Mouse (Mus musculus): ENCODE data around the gene Doxl2. TPM values are rescaled to one million over a fixed set of nuclear protein-coding genes. Genes with fewer than 3 reads are reported as not detected.

Gene Doxl2
- not detected in 2 replicates for polyA plus RNA-seq (2012; rRNA removed)

DNA sequence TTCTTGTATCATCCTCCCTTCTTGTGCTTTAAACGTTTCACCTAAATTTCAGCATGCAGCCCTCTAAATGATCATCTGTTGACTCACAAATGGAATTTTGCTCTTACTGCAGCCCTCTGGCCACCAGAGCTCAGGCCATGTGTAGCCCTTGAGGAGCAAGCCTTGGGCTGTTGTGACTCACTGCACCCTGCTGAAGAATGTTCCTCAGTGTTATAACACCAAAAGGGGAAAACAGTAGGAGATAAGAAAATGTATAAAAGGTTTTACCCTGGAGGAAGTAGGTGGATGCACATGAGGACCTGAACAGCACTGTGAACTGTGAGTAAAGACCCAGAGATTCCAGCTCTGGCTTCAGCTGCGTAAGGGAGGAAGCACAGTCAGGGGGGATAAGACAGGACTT is at the start of gene Doxl2:
Doxl2 (plus strand) TSS at position 301 of the 400 bp plus-strand sequence.

GRCm38 (mm10) chr6:48929595-48929994 is 45.2 kb upstream of the Doxl2 start, which contains the start of gene 1600015I10Rik:
TSS of gene 1600015I10Rik (plus strand) at chr6:48929895.

DNA sequence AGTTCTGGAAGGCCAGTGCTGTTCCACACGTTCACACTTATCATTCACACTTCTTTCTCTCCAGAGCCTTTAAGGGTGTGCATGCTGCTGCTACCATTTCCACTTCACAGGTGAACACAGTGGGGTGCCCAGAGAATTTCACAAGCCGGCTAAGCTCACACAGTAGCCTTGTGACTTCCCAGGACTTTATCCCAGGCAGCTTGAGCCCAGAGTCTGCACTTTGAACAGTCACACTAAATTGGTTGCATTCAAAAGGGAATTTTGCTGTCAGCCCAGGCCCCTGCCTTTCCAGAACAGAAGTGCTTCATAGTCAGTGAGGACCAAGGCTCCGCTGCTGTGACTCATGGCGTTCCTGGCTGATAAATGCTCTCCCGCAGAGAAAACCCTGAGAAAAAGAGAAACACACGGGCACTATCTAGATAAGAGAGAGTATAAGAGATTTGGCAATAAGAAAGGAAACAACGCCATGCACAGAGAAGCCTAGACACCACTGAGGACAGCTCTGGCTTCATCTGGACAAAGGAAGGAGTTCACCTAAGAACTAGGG is 11.8 kb downstream of the Doxl2 start, which contains the start of gene Svs1:
Svs1 (plus strand) TSS at position 418 of the 547 bp plus-strand sequence.

Other genes starting within 250 kb of the Doxl2 start
- gene Gimap1, start 235.9 kb upstream of the Doxl2 start, polyA plus RNA-seq (2012; rRNA removed): 2.1 and 2.3 TPM in 2 replicates
- 1.3 and 1.9 TPM in 2 replicates for gene Gimap5, start 228.8 kb upstream of the Doxl2 start, polyA plus RNA-seq (2012; rRNA removed)
- gene Gimap3, start 204.1 kb upstream of the Doxl2 start, polyA plus RNA-seq (2012; rRNA removed): not detected in 2 replicates
- 11.8 and 21.8 TPM in 2 replicates for gene Tmem176a, start 134.0 kb upstream of the Doxl2 start, polyA plus RNA-seq (2012; rRNA removed)
- gene Tmem176b, start 133.5 kb upstream of the Doxl2 start, polyA plus RNA-seq (2012; rRNA removed): 92.3 and 128 TPM in 2 replicates
- 0.04 and 0.05 TPM in 2 replicates for gene Aoc1, start 102.1 kb upstream of the Doxl2 start, polyA plus RNA-seq (2012; rRNA removed)
- gene 1600015I10Rik, start 45.1 kb upstream of the Doxl2 start, polyA plus RNA-seq (2012; rRNA removed): not detected in 2 replicates
- gene Svs1, start 11.9 kb downstream of the Doxl2 start, polyA plus RNA-seq (2012; rRNA removed): not detected in 2 replicates
- gene Gpnmb, start 61.6 kb downstream of the Doxl2 start, polyA plus RNA-seq (2012; rRNA removed): 2.1 and 2.5 TPM in 2 replicates
- 27.8 and 28.7 TPM in 2 replicates for gene Malsu1, start 98.8 kb downstream of the Doxl2 start, polyA plus RNA-seq (2012; rRNA removed)
- gene Igf2bp3, start 240.0 kb downstream of the Doxl2 start, polyA plus RNA-seq (2012; rRNA removed): 25.8 and 27.6 TPM in 2 replicates

Data from central nervous system, embryonic 14 days (tissue).